Mouse (Mus musculus) cerebellum, adult 2 months (tissue): ENCODE measurements at regions not wholly inside any gene's neighbourhood (a gene's known extent, or its start where the extent isn't known, plus 50 kb on each side); places are given as distances from the start of the nearest gene placed in this dataset.

Source experiments
- CTCF ChIP-seq: fragments of 200-500 bp; IDR thresholded peaks from 2 replicates; pipeline ENCODE4 v1.5.1; 2011; ENCODE audit warnings: low read depth, mild to moderate bottlenecking, control low read depth, low read length, moderate library complexity, borderline replicate concordance; ENCODE audit not compliant: insufficient read depth
- POLR2A ChIP-seq: fragments of 200-500 bp; IDR thresholded peaks from 2 replicates; pipeline ENCODE4 v1.6.1; 2011; ENCODE audit warnings: low read length, control low read depth, borderline replicate concordance; ENCODE audit not compliant: insufficient read depth

- TF ChIP-seq POLR2A (no peak), CTCF (no peak)
Observed at GRCm38 (mm10) chr12:64820722-64821121, 97.0 kb upstream of the Gm527 start.
